Mouse (Mus musculus) stomach, embryonic 14.5 days (tissue): ENCODE measurements around the gene Clec4f. TPM values are rescaled to one million over a fixed set of nuclear protein-coding genes. Genes with fewer than 3 reads are reported as not detected.

ENCODE experiments used
- ATAC-seq: fragments of 200-750 bp; cut with Nextera tagmentation; 2 replicates; pipeline ENCODE4 v1.8.0; 2017; ENCODE audit warnings: low read depth, moderate TSS enrichment; ENCODE audit not compliant: insufficient number of reproducible peaks, insufficient read depth, low FRiP score
- H3K27ac ChIP-seq: fragments of 300-500 bp; sonication (generic); 2 replicates; pipeline ENCODE4 v1.5.1; 2014; ENCODE audit warnings: mild to moderate bottlenecking, low read length, moderate library complexity, mixed read lengths
- H3K27me3 ChIP-seq: fragments of 300-500 bp; sonication (generic); 2 replicates; pipeline ENCODE4 v1.6.1; 2014; ENCODE audit warnings: low read length, control low read depth, mixed read lengths; ENCODE audit not compliant: control insufficient read depth, insufficient read depth
- H3K36me3 ChIP-seq: fragments of 300-500 bp; sonication (generic); 2 replicates; pipeline ENCODE4 v1.6.1; 2014; ENCODE audit warnings: mild to moderate bottlenecking, control low read depth, low read length, moderate library complexity, mixed read lengths; ENCODE audit not compliant: control insufficient read depth, insufficient read depth
- H3K4me1 ChIP-seq: fragments of 300-500 bp; sonication (generic); 2 replicates; pipeline ENCODE4 v1.6.1; 2014; ENCODE audit warnings: low read length, control low read depth, mixed read lengths; ENCODE audit not compliant: control insufficient read depth, insufficient read depth
- H3K4me2 ChIP-seq: fragments of 300-500 bp; sonication (generic); replicated peaks from 2 replicates; pipeline ENCODE4 v1.6.1; 2014; ENCODE audit warnings: low read depth, low read length, control low read depth
- H3K4me3 ChIP-seq: fragments of 300-500 bp; sonication (generic); 2 replicates; pipeline ENCODE4 v1.5.1; 2014; ENCODE audit warnings: low read depth, low read length, control low read depth
- H3K9ac ChIP-seq: fragments of 300-500 bp; sonication (generic); replicated peaks from 2 replicates; pipeline ENCODE4 v1.6.1; 2014; ENCODE audit warnings: low read depth, mild to moderate bottlenecking, control low read depth, low read length, moderate library complexity, mixed read lengths
- H3K9me3 ChIP-seq: fragments of 300-500 bp; sonication (generic); 2 replicates; pipeline ENCODE4 v1.6.1; 2016; ENCODE audit warnings: low read depth, low read length, control low read depth; ENCODE audit not compliant: control insufficient read depth
- WGBS: fragments of 180-500 bp; shearing (Covaris S2); extraction: QIAGEN DNeasy Blood & Tissue Kit; methylation state at CpG from one replicate; pipeline ENCODE4 v1.1.7; 2014; 5-methylcytosine and 5-hydroxymethylcytosine counted together
- polyA plus RNA-seq: library from polyadenylated mRNA; unstranded; fragments of >200 nt; fragmentation: Nextera tagmentation; extraction: Ambion mirVana; gene quantifications from 2 replicates; pipeline ENCODE4 v1.2.1, GENCODE M21; 2014

Clec4f gene
- polyA plus RNA-seq, 1 experiment from 2014 or later, result not detected

GRCm38 (mm10) chr6:83619955-83620354, 36.0 kb downstream of the Clec4f start:
- Histone ChIP-seq H3K36me3 (no peaks in the 10 kb centered on the region), H3K9me3 (no peaks in the 10 kb centered on the region), H3K27me3 (no peaks in the 10 kb centered on the region), H3K9ac (no peak overlapping the region), H3K27ac (no peak overlapping the region), H3K4me3 (no peak overlapping the region), H3K4me1 (no peaks in the 10 kb centered on the region), H3K4me2 (no peak overlapping the region)
- 52% methylated on average over 9 of the region's 9 CpGs for WGBS
- no peak for ATAC-seq

GRCm38 (mm10) chr6:83617581-83618335, 38.2 kb downstream of the Clec4f start:
- Histone ChIP-seq H3K9me3 (no peaks in the 10 kb centered on the region), H3K9ac (no peak overlapping the region), H3K36me3 (no peaks in the 10 kb centered on the region), H3K4me1 (no peaks in the 10 kb centered on the region), H3K4me3 (no peak overlapping the region), H3K4me2 (no peak overlapping the region), H3K27ac (no peak overlapping the region), H3K27me3 (no peaks in the 10 kb centered on the region)
- ATAC-seq, result no peak
- 78% methylated on average over 15 of the region's 15 CpGs for WGBS

- H3K4me2 ChIP-seq, result no peak overlapping the region
- H3K9ac ChIP-seq, result no peak overlapping the region
- no peak overlapping the region for H3K27ac ChIP-seq
- no peaks in the 10 kb centered on the region for H3K36me3 ChIP-seq
- H3K9me3 ChIP-seq, result no peaks in the 10 kb centered on the region
- no peaks in the 10 kb centered on the region for H3K4me1 ChIP-seq
- H3K27me3 ChIP-seq, result no peaks in the 10 kb centered on the region
- H3K4me3 ChIP-seq, result no peak overlapping the region
- ATAC-seq, result no peak
- WGBS, result 66% methylated on average over 5 of the region's 5 CpGs
Observed at GRCm38 (mm10) chr6:83616512-83616911, 39.5 kb downstream of the Clec4f start.

- Histone ChIP-seq H3K4me3 (no peak overlapping the region), H3K4me2 (no peak overlapping the region), H3K9ac (no peak overlapping the region), H3K9me3 (no peaks in the 10 kb centered on the region), H3K36me3 (no peaks in the 10 kb centered on the region), H3K27ac (no peak overlapping the region), H3K4me1 (no peaks in the 10 kb centered on the region), H3K27me3 (no peaks in the 10 kb centered on the region)
- no peak for ATAC-seq
- 89% methylated on average over 4 of the region's 4 CpGs for WGBS
Observed at GRCm38 (mm10) chr6:83614469-83614868, 41.5 kb downstream of the Clec4f start.

GRCm38 (mm10) chr6:83612976-83613375, 43.0 kb downstream of the Clec4f start:
- WGBS, result 91% methylated on average over 1 of the region's 1 CpGs
- no peak overlapping the region for H3K27ac ChIP-seq
- no peaks in the 10 kb centered on the region for H3K4me1 ChIP-seq
- H3K27me3 ChIP-seq, result no peaks in the 10 kb centered on the region
- no peaks in the 10 kb centered on the region for H3K9me3 ChIP-seq
- no peak overlapping the region for H3K4me3 ChIP-seq
- H3K9ac ChIP-seq, result no peak overlapping the region
- ATAC-seq, result no peak
- no peak overlapping the region for H3K4me2 ChIP-seq
- no peaks in the 10 kb centered on the region for H3K36me3 ChIP-seq

- Histone ChIP-seq H3K36me3 (no peaks in the 10 kb centered on the region), H3K4me3 (no peak overlapping the region), H3K9me3 (no peaks in the 10 kb centered on the region), H3K27ac (no peak overlapping the region), H3K27me3 (no peaks in the 10 kb centered on the region), H3K4me2 (no peak overlapping the region), H3K9ac (no peak overlapping the region), H3K4me1 (no peaks in the 10 kb centered on the region)
- ATAC-seq, result no peak
- WGBS, result 74% methylated on average over 6 of the region's 6 CpGs
Observed at GRCm38 (mm10) chr6:83599636-83600174, 56.3 kb downstream of the Clec4f start.

- Histone ChIP-seq H3K9me3 (no peaks in the 10 kb centered on the region), H3K27ac (no peak overlapping the region), H3K36me3 (no peaks in the 10 kb centered on the region), H3K9ac (no peak overlapping the region), H3K4me2 (peak overlapping the region; percentile 44), H3K4me3 (peak overlapping the region; percentile 15), H3K27me3 (no peaks in the 10 kb centered on the region), H3K4me1 (no peaks in the 10 kb centered on the region)
- no peak for ATAC-seq
- WGBS, result 34% methylated on average over 24 of the region's 24 CpGs
Observed at GRCm38 (mm10) chr6:83599060-83599550, 56.9 kb downstream of the Clec4f start.

GRCm38 (mm10) chr6:83598646-83599045, 57.3 kb downstream of the Clec4f start:
- Histone ChIP-seq H3K27ac (no peak overlapping the region), H3K4me1 (no peaks in the 10 kb centered on the region), H3K27me3 (no peaks in the 10 kb centered on the region), H3K9ac (no peak overlapping the region), H3K36me3 (no peaks in the 10 kb centered on the region), H3K4me3 (peak overlapping the region; percentile 15), H3K4me2 (peak overlapping the region; percentile 44), H3K9me3 (no peaks in the 10 kb centered on the region)
- 8% methylated on average over 9 of the region's 9 CpGs for WGBS
- no peak for ATAC-seq
